Comparison of ENCODE assay signal across 13 mouse cellular contexts in the genomic region with DNA sequence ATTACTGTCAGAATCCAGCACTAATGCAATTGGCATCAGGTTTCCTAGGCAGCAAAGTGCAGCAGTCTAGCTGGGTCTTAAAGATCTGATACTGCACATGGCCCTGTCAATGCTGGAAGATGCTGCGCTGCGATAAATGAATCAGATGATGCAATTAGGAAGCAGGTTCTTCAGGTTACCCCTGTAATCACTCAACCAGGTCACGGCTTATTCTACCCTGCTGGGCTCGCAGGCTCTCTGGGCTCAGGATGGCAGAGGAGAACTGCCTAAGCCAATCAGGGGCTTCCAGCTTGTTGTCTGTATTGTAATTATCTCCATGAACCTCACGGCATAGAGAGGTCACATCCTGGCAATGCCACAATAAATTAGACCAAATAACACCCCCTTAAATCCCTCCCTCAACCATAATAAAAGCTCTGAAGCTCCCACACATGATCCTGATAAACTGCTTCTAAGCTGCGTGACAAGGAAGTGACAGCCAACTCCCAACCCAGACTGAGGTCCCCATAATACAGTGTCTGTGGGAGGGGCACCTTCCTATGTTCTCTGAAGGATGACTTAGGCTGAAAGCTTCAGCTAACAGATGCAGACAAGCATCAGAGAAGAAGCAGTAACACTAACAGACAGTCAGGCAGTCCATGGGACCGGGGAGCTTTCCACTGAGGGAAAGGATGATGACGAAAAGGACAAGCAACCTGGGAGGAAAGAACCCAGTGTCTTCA.
A peak's percentile ranks its signal among the peaks of the same experiment; 100 is the strongest.
DNase-seq lines count a peak whose midpoint lies in the region; ATAC-seq and TF ChIP-seq lines count a peak whose summit lies in the region.
"Had no signal": no experiment of that assay in that cellular context is flagged by ENCODE, and none has a peak within 500 bp of the region (broad histone marks: within the 10 kb centered on the region; RNA-seq: fewer than 3 reads in every experiment).

No protein-coding gene starts in this region.

- no peaks in the 10 kb centered on the region for H3K36me3 ChIP-seq in midbrain, embryonic 11.5 days (ENCODE audit: control insufficient read depth, insufficient read depth, low read length)
- no peaks in the 10 kb centered on the region for H3K36me3 ChIP-seq in stomach, postnatal 0 days (ENCODE audit: control insufficient read depth, insufficient read depth, low read length)

- no peak overlapping the region for H3K27ac ChIP-seq in midbrain, embryonic 11.5 days (ENCODE audit: low read depth, low read length)
- no peak overlapping the region for H3K27ac ChIP-seq in stomach, postnatal 0 days (replicated peaks)
- H3K27ac ChIP-seq: heart, embryonic 13.5 days; limb, embryonic 13.5 days had no signal

- 0 out of 2 replicates have a peak, but pooled peaks have one; percentile 28 for ATAC-seq in midbrain, embryonic 11.5 days (ENCODE audit: low FRiP score)
- peak; percentile 34; the same call in 1 of the 2 replicates for ATAC-seq in stomach, postnatal 0 days (ENCODE audit: low FRiP score, low TSS enrichment)

- H3K4me3 ChIP-seq in midbrain, embryonic 11.5 days (ENCODE audit: low read depth, low read length) = no peak overlapping the region
- no peak overlapping the region for H3K4me3 ChIP-seq in stomach, postnatal 0 days (ENCODE audit: low read depth, low read length)
- H3K4me3 ChIP-seq: heart, embryonic 13.5 days; limb, embryonic 13.5 days had no signal

- no peak for TF ChIP-seq CTCF in stomach, postnatal 0 days (IDR thresholded peaks at IDR 0.05; ENCODE audit: low read depth)

- no peaks in the 10 kb centered on the region for H3K9me3 ChIP-seq in midbrain, embryonic 11.5 days (ENCODE audit: control insufficient read depth, low read length)
- no peaks in the 10 kb centered on the region for H3K9me3 ChIP-seq in stomach, postnatal 0 days (ENCODE audit: control insufficient read depth, low read length)
- H3K9me3 ChIP-seq: heart, embryonic 13.5 days; limb, embryonic 13.5 days had no signal

- no peak overlapping the region for H3K4me2 ChIP-seq in midbrain, embryonic 11.5 days
- H3K4me2 ChIP-seq in stomach, postnatal 0 days (replicated peaks; ENCODE audit: low read depth) = no peak overlapping the region
- H3K4me2 ChIP-seq: heart, embryonic 13.5 days; limb, embryonic 13.5 days had no signal

- no peak for TF ChIP-seq EP300 in stomach, postnatal 0 days (optimal IDR thresholded peaks at IDR 0.05)

- H3K4me1 ChIP-seq in midbrain, embryonic 11.5 days (ENCODE audit: control insufficient read depth, insufficient read depth, low read length) = peaks cover 7% of the 10 kb centered on the region
- H3K4me1 ChIP-seq in stomach, postnatal 0 days (replicated peaks; ENCODE audit: control insufficient read depth, insufficient read depth) = no peaks in the 10 kb centered on the region
- H3K4me1 ChIP-seq: heart, embryonic 13.5 days had no signal

- peak; percentile 35 for DNase-seq in embryo, embryonic 11 days
- no peak for DNase-seq in embryo, embryonic 10 days (ENCODE audit: low spot score)
- DNase-seq in testis, postnatal 10 days (ENCODE audit: low spot score) = peak; percentile 29
- no peak for DNase-seq in testis, postnatal 14 days (ENCODE audit: low spot score)
- DNase-seq in midbrain, embryonic 11.5 days (ENCODE audit: low spot score, missing footprints) = peak; percentile 65
- no peak for DNase-seq in stomach, postnatal 0 days (ENCODE audit: low spot score)
- DNase-seq in gastrocnemius, postnatal 4 days (ENCODE audit: low spot score in 2 of 2) = no peak
- no peak for DNase-seq in yolk sac, embryonic 10.5 days (ENCODE audit: low spot score)
- DNase-seq: cerebellum, adult 8-10 months; kidney, postnatal 10 days; lung, postnatal 36 days had no signal

- WGBS in midbrain, embryonic 11.5 days = 60% methylated on average over 8 of the region's 8 CpGs
- WGBS in stomach, postnatal 0 days = 62% methylated on average over 8 of the region's 8 CpGs

- H3K9ac ChIP-seq in midbrain, embryonic 11.5 days (ENCODE audit: low read length) = no peak overlapping the region
- H3K9ac ChIP-seq in stomach, postnatal 0 days (ENCODE audit: low read length) = no peak overlapping the region
- H3K9ac ChIP-seq: heart, embryonic 13.5 days; limb, embryonic 13.5 days had no signal

- no peaks in the 10 kb centered on the region; the same call in none of the 2 replicates for H3K27me3 ChIP-seq in midbrain, embryonic 11.5 days (ENCODE audit: control insufficient read depth, insufficient read depth, low read length)
- no peaks in the 10 kb centered on the region for H3K27me3 ChIP-seq in stomach, postnatal 0 days (ENCODE audit: control insufficient read depth, insufficient read depth, low read length)
- H3K27me3 ChIP-seq: heart, embryonic 13.5 days; limb, embryonic 13.5 days had no signal

Comparison
In these comparisons a context has a peak if more than half of its experiments do, and no peak if none do; other contexts are left out.
1. DNase-seq: peak in embryo, embryonic 11 days (single experiment), testis, postnatal 10 days (single experiment) and midbrain, embryonic 11.5 days (single experiment); none in embryo, embryonic 10 days (single experiment), testis, postnatal 14 days (single experiment), stomach, postnatal 0 days (single experiment), gastrocnemius, postnatal 4 days (0 of 2) and yolk sac, embryonic 10.5 days (single experiment).